Mouse (Mus musculus) heart, embryonic 14.5 days (tissue): ENCODE data around the gene 1520401A03Rik. TPM values are rescaled to one million over a fixed set of nuclear protein-coding genes. Genes with fewer than 3 reads are reported as not detected.
A peak's percentile ranks its signal among the peaks of the same experiment; 100 is the strongest.

ENCODE experiments used
- ATAC-seq: fragments of 200-750 bp; cut with Nextera tagmentation; 2 replicates; pipeline ENCODE4 v1.8.0; 2017; ENCODE audit warnings: low read depth, moderate TSS enrichment; ENCODE audit not compliant: insufficient number of reproducible peaks, insufficient read depth, low FRiP score
- H3K27ac ChIP-seq, 2 experiments: fragments of 200-500 bp in 1 of 2; fragments of 300-500 bp in 1 of 2; sonication (generic) in 1 of 2; replicated peaks in 1 of 2; 2 replicates each; pipeline ENCODE4 v1.5.1; 2012 to 2014; ENCODE audit warnings: low read depth in 2 of 2, low read length in 2 of 2, control low read depth in 1 of 2, mild to moderate bottlenecking in 1 of 2, mixed read lengths in 1 of 2; ENCODE audit not compliant: control insufficient read depth in 1 of 2, insufficient read depth in 1 of 2
- H3K27me3 ChIP-seq: fragments of 300-500 bp; sonication (generic); 2 replicates; pipeline ENCODE4 v1.6.1; 2014; ENCODE audit warnings: mild to moderate bottlenecking, low read length, control low read depth; ENCODE audit not compliant: control insufficient read depth, insufficient read depth
- H3K36me3 ChIP-seq: fragments of 300-500 bp; sonication (generic); 2 replicates; pipeline ENCODE4 v1.6.1; 2014; ENCODE audit warnings: mild to moderate bottlenecking, control low read depth, low read length, mixed read lengths; ENCODE audit not compliant: control insufficient read depth, insufficient read depth
- H3K4me1 ChIP-seq, 2 experiments: fragments of 200-500 bp in 1 of 2; fragments of 300-500 bp in 1 of 2; sonication (generic) in 1 of 2; 2 replicates each; pipeline ENCODE4 v1.6.1; 2012 to 2014; ENCODE audit warnings: low read length in 2 of 2, control low read depth in 1 of 2, mixed read lengths in 1 of 2; ENCODE audit not compliant: control insufficient read depth in 2 of 2, insufficient read depth in 2 of 2
- H3K4me2 ChIP-seq: fragments of 300-500 bp; sonication (generic); 2 replicates; pipeline ENCODE4 v1.6.1; 2014; ENCODE audit warnings: mild to moderate bottlenecking, low read length
- H3K4me3 ChIP-seq, 2 experiments: fragments of 200-500 bp in 1 of 2; fragments of 300-500 bp in 1 of 2; sonication (generic) in 1 of 2; 2 replicates each; pipeline ENCODE4 v1.5.1; 2012 to 2014; ENCODE audit warnings: low read length in 2 of 2, mild to moderate bottlenecking in 2 of 2, control low read depth in 1 of 2, low read depth in 1 of 2, moderate library complexity in 1 of 2; ENCODE audit not compliant: control insufficient read depth in 1 of 2, insufficient read depth in 1 of 2
- H3K9ac ChIP-seq: fragments of 300-500 bp; sonication (generic); 2 replicates; pipeline ENCODE4 v1.6.1; 2014; ENCODE audit warnings: mild to moderate bottlenecking, low read length
- H3K9me3 ChIP-seq: fragments of 300-500 bp; sonication (generic); 2 replicates; pipeline ENCODE4 v1.6.1; 2016; ENCODE audit warnings: low read length, control low read depth; ENCODE audit not compliant: control insufficient read depth
- WGBS: fragments of 180-500 bp; shearing (Covaris S2); extraction: QIAGEN DNeasy Blood & Tissue Kit; methylation state at CpG from one replicate; pipeline ENCODE4 v1.1.7; 2014; 5-methylcytosine and 5-hydroxymethylcytosine counted together
- polyA plus RNA-seq: library from polyadenylated mRNA; unstranded; fragments of >200 nt; fragmentation: Nextera tagmentation; extraction: Ambion mirVana; gene quantifications from 2 replicates; pipeline ENCODE4 v1.2.1, GENCODE M21; 2014

1520401A03Rik gene
- polyA plus RNA-seq, 1 experiment from 2014 or later = not detected

DNA sequence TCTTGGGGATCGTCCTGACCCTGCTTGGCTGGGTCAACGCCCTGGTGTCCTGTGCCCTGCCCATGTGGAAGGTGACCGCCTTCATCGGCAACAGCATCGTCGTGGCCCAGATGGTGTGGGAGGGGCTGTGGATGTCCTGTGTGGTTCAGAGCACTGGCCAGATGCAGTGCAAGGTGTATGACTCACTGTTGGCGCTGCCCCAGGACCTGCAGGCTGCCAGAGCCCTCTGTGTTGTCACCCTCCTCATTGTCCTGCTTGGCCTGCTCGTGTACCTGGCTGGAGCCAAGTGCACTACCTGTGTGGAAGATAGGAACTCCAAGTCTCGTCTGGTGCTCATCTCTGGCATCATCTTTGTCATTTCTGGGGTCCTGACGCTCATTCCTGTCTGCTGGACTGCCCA lies 41.5 kb downstream of the 1520401A03Rik start:
- H3K4me2 ChIP-seq = no peak overlapping the region
- H3K27me3 ChIP-seq = peaks cover 77% of the 10 kb centered on the region
- H3K9ac ChIP-seq = no peak overlapping the region
- ATAC-seq = no peak
- 63% methylated on average over 10 of the region's 10 CpGs for WGBS
- H3K4me1 ChIP-seq = peaks cover 5 to 15% of the 10 kb centered on the region in 2 experiments; a peak in 3 of 4 replicates
- H3K9me3 ChIP-seq = no peaks in the 10 kb centered on the region
- no peaks in the 10 kb centered on the region for H3K36me3 ChIP-seq
- H3K4me3 ChIP-seq = no peak overlapping the region
- no peak overlapping the region for H3K27ac ChIP-seq

DNA sequence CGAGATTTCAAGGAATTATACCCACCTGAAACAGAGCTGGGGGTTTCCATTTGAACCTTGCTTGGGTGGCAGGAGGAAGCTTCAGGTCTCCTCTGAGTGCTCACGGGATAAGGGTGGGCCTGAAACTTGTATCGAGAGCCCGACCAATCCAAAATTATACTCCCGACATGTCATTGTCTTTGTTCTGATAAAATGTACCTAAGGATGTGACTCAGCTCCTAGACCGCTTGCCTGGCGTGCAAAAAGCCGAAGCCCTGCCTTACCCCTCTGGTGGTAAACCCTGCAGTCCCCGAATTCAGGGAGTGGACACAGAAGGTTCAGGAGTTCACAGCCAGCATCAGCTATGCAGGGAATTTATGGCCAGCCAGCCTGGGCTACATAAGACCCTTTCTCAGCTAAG lies 42.2 kb downstream of the 1520401A03Rik start:
- H3K36me3 ChIP-seq = no peaks in the 10 kb centered on the region
- H3K9ac ChIP-seq = no peak overlapping the region
- no peak for ATAC-seq
- no peak overlapping the region for H3K4me2 ChIP-seq
- H3K4me3 ChIP-seq = no peak overlapping the region
- peaks cover 77% of the 10 kb centered on the region for H3K27me3 ChIP-seq
- H3K9me3 ChIP-seq = no peaks in the 10 kb centered on the region
- H3K4me1 ChIP-seq = peaks cover 9 to 22% of the 10 kb centered on the region in 2 experiments
- no peak overlapping the region for H3K27ac ChIP-seq
- WGBS = 68% methylated on average over 9 of the region's 9 CpGs

DNA sequence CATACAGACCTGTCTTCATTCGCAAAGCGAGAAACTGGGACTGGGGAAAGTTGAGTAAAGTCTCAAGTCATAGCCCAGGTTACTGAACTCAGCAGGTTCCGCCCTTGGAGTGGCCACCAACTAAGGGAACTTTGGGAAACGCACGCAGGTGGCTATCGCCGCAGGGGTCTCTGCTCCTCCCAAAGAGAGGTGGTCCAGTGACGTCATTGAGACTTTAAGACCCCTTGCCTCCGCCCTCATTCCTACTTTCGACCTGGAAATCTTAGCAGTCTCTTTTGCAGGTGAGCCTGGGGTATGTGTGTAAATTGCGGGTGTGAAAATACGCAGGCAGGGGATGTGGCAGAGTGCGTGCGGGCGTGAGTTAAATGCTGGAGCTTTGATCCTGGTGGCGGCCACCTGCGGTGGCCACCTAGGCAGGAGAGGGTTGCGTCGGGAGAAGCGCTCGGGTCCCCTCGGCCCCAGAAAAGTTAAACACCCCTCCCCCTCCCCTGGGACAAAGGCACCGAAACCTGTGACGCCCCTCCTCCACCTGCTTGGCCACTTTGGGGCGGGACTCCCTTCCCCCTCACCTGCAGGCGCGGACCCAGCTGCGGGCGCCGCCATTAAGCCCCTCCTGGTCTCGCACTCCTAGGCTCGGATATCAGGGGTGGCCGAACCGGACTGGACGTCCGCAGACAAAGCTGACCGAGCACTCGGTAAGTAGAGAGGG lies 43.3 kb downstream of the 1520401A03Rik start, which contains the start of gene Cldn6:
TSS of gene Cldn6 (plus strand) at position 123 of the 709 bp plus-strand sequence.
- Histone ChIP-seq H3K4me1 (peaks cover 16 to 31% of the 10 kb centered on the region in 2 experiments), H3K4me2 (peak within 1 kb of the TSS; percentile 53), H3K9me3 (no peaks in the 10 kb centered on the region), H3K27ac (no peak within 1 kb of the TSS), H3K27me3 (peaks cover 66% of the 10 kb centered on the region), H3K4me3 (peak within 1 kb of the TSS; percentile 11 to 20; a peak in 2 of 4 replicates), H3K9ac (no peak within 1 kb of the TSS), H3K36me3 (no peaks in the 10 kb centered on the region)
- 3% methylated on average over 38 of the region's 38 CpGs for WGBS
- no peak for ATAC-seq

DNA sequence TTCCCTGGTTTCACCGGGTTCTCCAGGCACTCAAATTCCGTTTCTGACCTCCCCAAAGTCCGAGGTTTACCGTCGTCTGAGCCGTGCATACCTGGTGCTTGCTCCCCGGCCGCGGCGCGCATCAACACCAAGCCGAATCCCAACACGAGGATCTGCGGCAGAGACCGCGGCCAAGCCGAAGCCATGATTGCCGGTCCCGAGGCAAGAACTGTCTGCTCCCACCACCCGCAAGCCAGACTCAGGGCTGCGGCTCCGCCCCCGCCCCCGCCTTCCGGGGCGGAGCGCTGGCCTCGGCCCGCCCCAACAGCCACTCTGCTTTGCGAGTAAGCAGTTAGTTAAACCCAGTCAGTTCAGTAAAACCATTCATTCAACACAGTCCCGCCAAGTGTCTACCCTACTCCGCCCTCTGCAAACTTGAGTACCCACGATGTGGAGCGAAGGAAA lies 45.3 kb downstream of the 1520401A03Rik start, which contains the start of gene Tnfrsf12a:
TSS of gene Tnfrsf12a (minus strand) at position 233 of the 444 bp plus-strand sequence.
- under 1% methylated on average over 34 of the region's 34 CpGs for WGBS
- ATAC-seq = peak; percentile 26; the same call in 1 of the 2 replicates
- H3K4me2 ChIP-seq = peak within 1 kb of the TSS; percentile 85
- peaks cover 46% of the 10 kb centered on the region for H3K27me3 ChIP-seq
- H3K27ac ChIP-seq = peak within 1 kb of the TSS; percentile 97 to 99
- H3K36me3 ChIP-seq = no peaks in the 10 kb centered on the region
- H3K9me3 ChIP-seq = no peaks in the 10 kb centered on the region
- H3K4me3 ChIP-seq = peak within 1 kb of the TSS; percentile 72 to 95
- H3K9ac ChIP-seq = peak within 1 kb of the TSS; percentile 91
- peaks cover 18 to 40% of the 10 kb centered on the region in 2 experiments for H3K4me1 ChIP-seq

DNA sequence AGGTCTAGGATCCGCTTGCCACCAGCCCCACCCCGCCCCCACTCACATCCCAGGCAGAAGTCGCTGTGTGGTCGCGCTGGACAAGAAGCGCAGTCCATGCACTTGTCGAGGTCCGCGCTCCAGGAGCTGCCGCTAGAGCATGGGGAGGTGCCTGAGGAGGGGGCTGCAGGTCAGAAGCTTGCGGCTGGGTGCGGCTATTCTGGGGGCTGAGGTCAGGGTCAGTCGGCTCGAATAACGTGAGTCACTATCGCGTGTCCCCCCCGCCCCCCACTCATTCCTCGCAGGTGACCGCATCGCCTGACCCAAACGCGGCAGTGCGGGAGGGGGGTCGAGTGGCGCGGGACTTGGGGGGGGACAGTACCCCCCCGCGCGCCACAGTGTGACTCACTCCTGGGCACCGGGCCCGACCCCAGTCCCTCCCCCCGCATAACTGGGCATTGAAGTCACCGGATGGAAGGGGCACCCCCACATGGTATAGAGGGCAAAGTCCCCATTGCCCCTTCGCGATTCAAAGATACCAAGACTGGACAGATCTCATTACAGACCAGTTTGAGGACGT lies 46.0 kb downstream of the 1520401A03Rik start:
- WGBS = under 1% methylated on average over 37 of the region's 37 CpGs
- H3K36me3 ChIP-seq = no peaks in the 10 kb centered on the region
- peak; percentile 48 for ATAC-seq

DNA sequence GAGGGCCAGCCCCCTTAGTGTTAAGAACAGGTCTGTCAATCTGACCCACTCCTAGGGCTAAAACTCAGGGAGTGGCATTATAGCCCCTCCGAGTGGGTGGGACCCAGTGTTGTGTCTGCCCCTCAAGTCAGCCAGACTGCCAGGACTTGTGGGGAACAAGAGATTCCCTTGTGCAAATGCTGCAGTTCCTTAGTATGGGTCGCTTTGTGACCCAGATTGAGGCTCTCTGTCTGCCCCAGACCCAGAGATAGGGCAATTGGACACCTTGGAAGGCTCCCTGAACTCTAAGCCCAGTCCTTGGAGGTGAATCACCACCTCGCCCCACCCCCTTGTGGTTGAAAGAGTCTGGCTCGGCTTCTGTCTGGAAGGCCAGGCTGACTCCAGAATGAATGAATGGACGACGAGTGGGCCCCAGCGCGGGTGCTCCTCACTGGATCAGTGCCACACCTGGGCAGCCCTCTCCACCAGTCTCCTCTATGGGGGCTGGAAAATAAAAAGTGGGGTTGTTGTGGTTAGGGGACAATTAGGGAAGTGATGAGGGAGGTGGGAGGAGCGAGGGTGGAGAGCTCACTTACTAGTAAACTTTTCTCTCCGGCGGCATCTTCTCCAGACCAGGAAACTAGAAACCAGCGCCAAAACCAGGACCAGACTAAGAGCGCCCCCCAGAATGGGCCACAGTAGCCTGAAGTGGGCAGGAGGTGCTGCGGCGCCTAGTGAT lies 46.9 kb downstream of the 1520401A03Rik start:
- H3K4me3 ChIP-seq = peak overlapping the region; percentile 72 to 95
- no peaks in the 10 kb centered on the region for H3K36me3 ChIP-seq
- ATAC-seq = no peak
- H3K9me3 ChIP-seq = no peaks in the 10 kb centered on the region
- 6% methylated on average over 15 of the region's 15 CpGs for WGBS
- peaks cover 18 to 40% of the 10 kb centered on the region in 2 experiments for H3K4me1 ChIP-seq
- H3K27me3 ChIP-seq = peaks cover 31% of the 10 kb centered on the region
- peak overlapping the region; percentile 97 to 99 for H3K27ac ChIP-seq
- peak overlapping the region; percentile 85 for H3K4me2 ChIP-seq
- peak overlapping the region; percentile 91 for H3K9ac ChIP-seq

More for the DNA sequence above, 46.0 kb downstream of the 1520401A03Rik start:
- Histone ChIP-seq H3K27ac (peak overlapping the region; percentile 97 to 99), H3K4me1 (peaks cover 18 to 40% of the 10 kb centered on the region in 2 experiments), H3K27me3 (peaks cover 39% of the 10 kb centered on the region), H3K9ac (peak overlapping the region; percentile 91), H3K9me3 (no peaks in the 10 kb centered on the region), H3K4me2 (peak overlapping the region; percentile 85), H3K4me3 (peak overlapping the region; percentile 72 to 95)

DNA sequence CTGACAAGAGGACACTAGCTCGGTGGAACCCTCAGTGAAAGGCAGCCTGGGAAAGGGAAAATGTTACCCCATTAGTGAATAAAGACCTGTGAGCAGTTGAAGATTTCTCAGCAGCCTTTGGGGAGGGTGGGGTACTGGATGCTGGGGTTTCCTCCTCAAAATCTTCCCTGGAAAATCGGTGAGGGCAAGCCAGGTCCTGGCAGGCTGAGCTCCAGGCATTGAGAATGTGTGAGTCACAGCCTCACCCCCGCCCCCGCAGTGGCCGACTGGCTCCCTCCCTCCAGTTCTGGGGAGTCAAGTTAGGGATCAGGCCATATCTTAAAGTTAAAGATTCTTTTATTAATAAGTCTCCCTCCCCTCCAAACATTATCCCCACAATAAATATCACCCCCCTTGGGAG lies 47.5 kb downstream of the 1520401A03Rik start:
- Histone ChIP-seq H3K9ac (peak overlapping the region; percentile 91), H3K27me3 (peaks cover 25% of the 10 kb centered on the region), H3K4me3 (peak overlapping the region; percentile 72 to 95), H3K4me2 (peak overlapping the region; percentile 85), H3K27ac (peak overlapping the region; percentile 97 to 99), H3K9me3 (no peaks in the 10 kb centered on the region), H3K36me3 (peaks cover 5% of the 10 kb centered on the region), H3K4me1 (peaks cover 18 to 40% of the 10 kb centered on the region in 2 experiments)
- 8% methylated on average over 5 of the region's 5 CpGs for WGBS
- no peak for ATAC-seq
